Mouse (Mus musculus) small intestine, adult 2 months (tissue): Measurements from ENCODE around the gene Olfr666. TPM values are rescaled to one million over a fixed set of nuclear protein-coding genes. Genes with fewer than 3 reads are reported as not detected.
"Not testable (repeated sequence)": the region's sequence is repeated elsewhere in the genome, so short reads cannot be mapped to it uniquely, and the experiment has no call there.

ENCODE experiments used
- H3K27ac ChIP-seq: fragments of 200-500 bp; 2 replicates; pipeline ENCODE4 v1.5.1; 2012; ENCODE audit warnings: low read depth, low read length, control low read depth, inconsistent platforms; ENCODE audit not compliant: insufficient read depth
- H3K27me3 ChIP-seq: fragments of 200-500 bp; 2 replicates; pipeline ENCODE4 v1.6.1; 2012; ENCODE audit warnings: mild to moderate bottlenecking, moderate library complexity, low read length, inconsistent platforms; ENCODE audit not compliant: control insufficient read depth, insufficient read depth
- H3K36me3 ChIP-seq: fragments of 200-500 bp; 2 replicates; pipeline ENCODE4 v1.6.1; 2012; ENCODE audit warnings: mild to moderate bottlenecking, low read length, control low read depth, inconsistent platforms; ENCODE audit not compliant: control insufficient read depth, insufficient read depth
- H3K4me1 ChIP-seq: fragments of 200-500 bp; 2 replicates; pipeline ENCODE4 v1.6.1; 2012; ENCODE audit warnings: low read length, inconsistent platforms, mixed read lengths; ENCODE audit not compliant: control insufficient read depth, insufficient read depth, insufficient read length
- H3K4me3 ChIP-seq: fragments of 200-500 bp; 2 replicates; pipeline ENCODE4 v1.5.1; 2012; ENCODE audit warnings: low read depth, mild to moderate bottlenecking, control low read depth, inconsistent platforms, low read length, moderate library complexity
- CTCF ChIP-seq: fragments of 200-500 bp; IDR thresholded peaks from 2 replicates; pipeline ENCODE4 v1.5.1; 2012; ENCODE audit warnings: low read depth, mild to moderate bottlenecking, control low read depth, inconsistent platforms, low read length, moderate library complexity, mixed read lengths; ENCODE audit not compliant: insufficient replicate concordance, insufficient read length; ENCODE audit errors: extremely low read depth
- POLR2A ChIP-seq: fragments of 200-500 bp; IDR thresholded peaks from 2 replicates; pipeline ENCODE4 v1.6.1; 2012; ENCODE audit warnings: low read depth, mild to moderate bottlenecking, control low read depth, inconsistent platforms, low read length, moderate library complexity
- WGBS: fragments of 180-500 bp; shearing (Covaris S2); methylation state at CpG from one replicate; pipeline ENCODE4 v1.1.7; 2018; 5-methylcytosine and 5-hydroxymethylcytosine counted together
- polyA plus RNA-seq: library from polyadenylated mRNA; depleted of rRNA; stranded (reverse); fragments of >200 nt; gene quantifications from 2 replicates; pipeline ENCODE4 v1.2.3, GENCODE M21; 2012; rRNA removed

The Olfr666 gene
- not detected in 2 replicates for polyA plus RNA-seq

DNA sequence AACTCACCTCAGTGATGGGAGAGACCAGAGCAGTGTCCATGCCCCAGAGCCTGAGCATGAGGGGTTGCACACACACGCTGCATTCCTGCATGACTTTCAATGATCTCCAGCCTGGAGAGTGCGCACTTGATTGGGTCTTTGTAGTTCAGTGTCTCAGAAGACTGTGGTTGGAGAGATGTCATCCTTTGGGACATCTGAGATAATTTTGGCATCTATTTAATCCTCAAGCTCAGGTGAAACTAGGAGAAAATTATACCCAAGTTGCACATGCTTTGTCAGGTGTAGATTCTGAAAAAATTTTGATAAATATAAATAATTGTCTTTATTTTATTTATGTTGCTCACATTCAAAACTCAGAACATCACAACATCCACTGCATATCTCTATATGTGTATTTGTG, at the start of gene Olfr666:
Gene Olfr666 (minus strand): TSS at position 101 of the 400 bp plus-strand sequence.
- 75% methylated on average over 2 of the region's 2 CpGs for WGBS

GRCm38 (mm10) chr7:104933940-104934339, 38.2 kb upstream of the Olfr666 start, which contains the start of gene Olfr669:
TSS of gene Olfr669 (plus strand) at chr7:104934240.
- H3K4me3 ChIP-seq, result no peak within 1 kb of the TSS
- H3K4me1 ChIP-seq, result no peaks in the 10 kb centered on the region
- WGBS, result 81% methylated on average over 1 of the region's 1 CpGs
- no peak within 1 kb of the TSS for H3K27ac ChIP-seq
- TF ChIP-seq CTCF (no peak), POLR2A (no peak)
- no peaks in the 10 kb centered on the region for H3K36me3 ChIP-seq
- no peaks in the 10 kb centered on the region for H3K27me3 ChIP-seq

More for the DNA sequence above, at the start of gene Olfr666:
- no peaks in the 10 kb centered on the region for H3K4me1 ChIP-seq
- no peaks in the 10 kb centered on the region for H3K36me3 ChIP-seq
- TF ChIP-seq POLR2A (no peak), CTCF (no peak)
- H3K4me3 ChIP-seq, result no peak within 1 kb of the TSS
- H3K27me3 ChIP-seq, result no peaks in the 10 kb centered on the region
- H3K27ac ChIP-seq, result no peak within 1 kb of the TSS

- 66% methylated on average over 1 of the region's 1 CpGs for WGBS
These were observed 32.2 kb upstream of the Olfr666 start, which contains the start of gene Olfr668 for GRCm38 (mm10) chr7:104927957-104928356. TSS of gene Olfr668 (minus strand) at chr7:104928057.

GRCm38 (mm10) chr7:104921382-104921781, 25.6 kb upstream of the Olfr666 start, which contains the start of gene Olfr667:
TSS of gene Olfr667 (minus strand) at chr7:104921482.
- no peaks in the 10 kb centered on the region for H3K36me3 ChIP-seq
- no peaks in the 10 kb centered on the region for H3K27me3 ChIP-seq
- TF ChIP-seq CTCF, result no peak
- no peak within 1 kb of the TSS for H3K27ac ChIP-seq
- 86% methylated on average over 1 of the region's 1 CpGs for WGBS
- H3K4me3 ChIP-seq, result no peak within 1 kb of the TSS
- H3K4me1 ChIP-seq, result no peaks in the 10 kb centered on the region

More at GRCm38 (mm10) chr7:104927957-104928356, 32.2 kb upstream of the Olfr666 start, which contains the start of gene Olfr668:
- TF ChIP-seq POLR2A (no peak), CTCF (no peak)
- H3K4me1 ChIP-seq, result no peaks in the 10 kb centered on the region
- H3K4me3 ChIP-seq, result no peak within 1 kb of the TSS
- H3K27ac ChIP-seq, result no peak within 1 kb of the TSS
- no peaks in the 10 kb centered on the region for H3K36me3 ChIP-seq
- H3K27me3 ChIP-seq, result no peaks in the 10 kb centered on the region

- Histone ChIP-seq H3K4me3 (no peak within 1 kb of the TSS), H3K4me1 (no peaks in the 10 kb centered on the region), H3K36me3 (no peaks in the 10 kb centered on the region), H3K27me3 (no peaks in the 10 kb centered on the region), H3K27ac (no peak within 1 kb of the TSS)
- TF ChIP-seq CTCF, result no peak
- TF ChIP-seq POLR2A, result no peak
- WGBS, result 18% methylated on average over 1 of the region's 1 CpGs
These were observed 18.0 kb downstream of the Olfr666 start, which contains the start of gene Olfr665 for GRCm38 (mm10) chr7:104877731-104878130. TSS of gene Olfr665 (plus strand) at chr7:104878031.

GRCm38 (mm10) chr7:104861381-104861780, 34.4 kb downstream of the Olfr666 start:
- Histone ChIP-seq H3K27me3 (no peaks in the 10 kb centered on the region), H3K4me3 (no peak overlapping the region), H3K27ac (no peak overlapping the region), H3K4me1 (no peaks in the 10 kb centered on the region), H3K36me3 (no peaks in the 10 kb centered on the region)
- TF ChIP-seq CTCF (no peak), POLR2A (no peak)
- WGBS, result 76% methylated on average over 3 of the region's 3 CpGs

DNA sequence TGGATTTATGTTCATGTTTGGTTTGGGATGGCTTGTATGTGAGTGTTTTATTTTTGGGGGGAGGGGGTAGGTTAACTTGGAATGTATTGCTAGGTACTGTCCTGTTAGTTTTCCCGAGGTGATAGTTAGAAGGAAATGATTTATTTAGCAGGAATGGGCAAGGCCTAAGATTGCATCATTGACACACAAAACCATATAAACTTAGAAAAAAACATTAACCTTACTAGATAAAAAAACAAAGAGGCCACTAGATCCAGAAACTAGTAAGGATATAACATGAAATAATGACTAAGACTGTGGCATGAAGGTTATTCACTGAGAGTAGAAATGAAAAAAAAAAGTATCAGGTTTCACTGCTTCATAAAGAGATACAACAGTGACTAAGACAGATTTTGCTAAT, 38.1 kb downstream of the Olfr666 start:
- no peak for TF ChIP-seq CTCF
- no peak for TF ChIP-seq POLR2A
- Histone ChIP-seq H3K4me3 (no peak overlapping the region), H3K27ac (no peak overlapping the region), H3K27me3 (no peaks in the 10 kb centered on the region), H3K4me1 (no peaks in the 10 kb centered on the region), H3K36me3 (no peaks in the 10 kb centered on the region)
- 70% methylated on average over 1 of the region's 1 CpGs for WGBS

DNA sequence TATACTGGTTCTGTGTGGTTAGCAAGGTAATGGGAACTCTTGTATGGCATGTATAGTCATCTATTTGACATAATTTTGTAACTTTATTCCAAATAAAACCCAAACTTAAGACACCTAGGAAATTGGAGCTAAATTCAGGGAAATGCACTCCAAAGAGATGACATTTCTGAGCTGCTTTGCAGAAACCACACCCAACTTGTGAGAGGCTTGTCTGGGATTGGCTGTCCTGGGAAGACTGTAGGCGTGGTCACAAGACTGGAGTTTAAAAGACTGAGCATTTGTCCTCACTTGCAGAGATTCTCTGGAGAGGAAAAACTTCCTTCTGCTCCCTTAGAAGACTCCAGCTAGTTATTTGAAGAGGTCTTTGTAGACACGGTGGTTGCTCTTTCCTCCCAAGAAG, 39.0 kb downstream of the Olfr666 start, which contains the start of gene Usp17la:
Gene Usp17la (plus strand): TSS at position 301 of the 400 bp plus-strand sequence.
- not testable (repeated sequence) for H3K4me3 ChIP-seq, H3K27ac ChIP-seq, H3K27me3 ChIP-seq, H3K36me3 ChIP-seq, H3K4me1 ChIP-seq
- 62% methylated on average over 2 of the region's 2 CpGs for WGBS
